Mouse (Mus musculus): ENCODE measurements around the gene Nadk2. TPM values are rescaled to one million over a fixed set of nuclear protein-coding genes. Genes with fewer than 3 reads are reported as not detected.

The Nadk2 gene
- polyA plus RNA-seq, 1 experiment, result 8.0 TPM

- Histone ChIP-seq H3ac (ENCODE audit: control insufficient read depth, insufficient read length, low read depth) (no peak overlapping the region), H3K27me3 (ENCODE audit: control insufficient read depth, insufficient read depth, insufficient read length) (no peaks in the 10 kb centered on the region), H3K79me2 (ENCODE audit: control insufficient read depth, insufficient read depth) (no peaks in the 10 kb centered on the region), H3K4me3 (ENCODE audit: insufficient read depth, poor library complexity, severe bottlenecking) (no peak overlapping the region), H3K79me3 (ENCODE audit: low read depth) (no peaks in the 10 kb centered on the region), H3K36me3 (ENCODE audit: control insufficient read depth, insufficient read depth) (peaks cover 27% of the 10 kb centered on the region)
- no peak for TF ChIP-seq CEBPB (IDR thresholded peaks at IDR 0.05; ENCODE audit: low read depth)
- TF ChIP-seq USF1 (IDR thresholded peaks at IDR 0.05; ENCODE audit: low read depth), result no peak
- TF ChIP-seq CTCF (IDR thresholded peaks at IDR 0.05; ENCODE audit: control insufficient read depth, insufficient read depth, insufficient read length), result no peak
- TF ChIP-seq MAX (IDR thresholded peaks at IDR 0.05), result no peak
- TF ChIP-seq MYOD1 (IDR thresholded peaks at IDR 0.05; ENCODE audit: control insufficient read depth, insufficient read length, low read depth), result no peak
- TF ChIP-seq FOSL1 (IDR thresholded peaks at IDR 0.05; ENCODE audit: insufficient read depth, low read length, poor library complexity, severe bottlenecking), result no peak
- TF ChIP-seq MYOG (IDR thresholded peaks at IDR 0.05; ENCODE audit: control insufficient read depth, extremely low read depth, insufficient read length), result no peak
These were observed 18.2 kb downstream of the Nadk2 start for GRCm38 (mm10) chr15:9089136-9089720.

DNA sequence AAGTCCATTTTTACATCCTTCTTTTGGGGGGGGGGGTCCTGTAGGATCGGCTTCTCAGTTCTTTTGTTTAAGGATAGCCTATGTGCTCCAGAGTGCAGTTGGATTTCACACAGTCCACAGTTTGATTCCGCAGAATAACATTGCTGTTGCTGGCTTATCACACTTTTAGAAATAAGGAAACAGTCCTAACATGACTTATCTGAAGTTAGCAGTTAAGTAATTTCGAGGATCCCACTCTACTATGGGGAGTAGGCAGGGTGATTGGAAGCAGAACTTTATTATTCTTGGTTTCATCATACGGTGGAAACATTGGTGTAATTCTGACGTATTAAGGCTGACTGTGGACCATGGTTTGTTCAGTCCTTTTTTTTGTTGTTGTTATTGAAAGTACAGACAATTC lies 19.6 kb downstream of the Nadk2 start:
- no peaks in the 10 kb centered on the region for H3K27me3 ChIP-seq (ENCODE audit: control insufficient read depth, insufficient read depth, insufficient read length)
- TF ChIP-seq CTCF (IDR thresholded peaks at IDR 0.05; ENCODE audit: control insufficient read depth, insufficient read depth, insufficient read length) (no peak), MAX (IDR thresholded peaks at IDR 0.05) (no peak), MYOD1 (IDR thresholded peaks at IDR 0.05; ENCODE audit: control insufficient read depth, insufficient read length, low read depth) (no peak)
- H3K4me3 ChIP-seq (ENCODE audit: insufficient read depth, poor library complexity, severe bottlenecking), result no peak overlapping the region
- H3ac ChIP-seq (ENCODE audit: control insufficient read depth, insufficient read length, low read depth), result no peak overlapping the region
- H3K79me2 ChIP-seq (ENCODE audit: control insufficient read depth, insufficient read depth), result no peaks in the 10 kb centered on the region
- no peaks in the 10 kb centered on the region for H3K79me3 ChIP-seq (ENCODE audit: low read depth)
- peaks cover 24% of the 10 kb centered on the region for H3K36me3 ChIP-seq (ENCODE audit: control insufficient read depth, insufficient read depth)

DNA sequence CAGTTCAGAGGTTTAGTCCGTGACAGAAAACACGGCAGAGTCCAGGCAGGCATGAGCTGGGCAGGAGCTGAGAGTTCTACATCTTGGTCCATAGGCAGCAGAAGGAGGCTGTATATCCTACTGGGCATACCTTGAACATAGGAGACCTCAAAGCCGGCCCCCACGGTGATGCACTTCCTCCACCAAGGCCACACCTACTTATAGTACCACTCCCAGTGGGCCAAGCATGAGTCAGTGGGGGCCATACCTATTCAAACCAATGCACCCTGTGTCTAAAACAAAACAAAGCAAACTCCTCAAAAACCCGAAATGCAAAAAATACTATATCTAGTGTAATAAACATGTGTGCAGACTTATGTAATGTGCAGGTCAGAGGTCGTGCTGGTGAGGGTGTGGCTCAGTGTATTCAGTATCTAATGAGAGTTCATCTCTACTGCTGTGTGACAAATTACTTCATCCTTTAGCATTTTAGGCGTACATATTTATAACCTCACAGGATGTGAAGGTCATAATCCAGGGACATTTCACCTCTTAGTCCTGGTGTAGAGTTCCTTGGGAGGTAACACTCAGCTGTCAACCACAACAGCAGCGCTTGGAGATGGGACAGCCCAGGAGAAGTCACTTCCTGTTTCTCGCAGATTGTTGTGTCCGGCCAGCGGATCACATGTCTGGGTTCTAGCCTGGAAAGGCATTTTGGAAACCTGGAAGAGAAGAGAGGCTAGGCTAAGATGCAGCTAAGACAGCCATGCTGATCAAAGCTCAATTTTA lies 22.7 kb downstream of the Nadk2 start:
- no peak overlapping the region for H3ac ChIP-seq (ENCODE audit: control insufficient read depth, insufficient read length, low read depth)
- no peak for TF ChIP-seq MAX (IDR thresholded peaks at IDR 0.05)
- TF ChIP-seq MYOD1 (IDR thresholded peaks at IDR 0.05; ENCODE audit: control insufficient read depth, insufficient read length, low read depth), result no peak
- no peak for TF ChIP-seq MYOG (IDR thresholded peaks at IDR 0.05; ENCODE audit: control insufficient read depth, extremely low read depth, insufficient read length)
- TF ChIP-seq USF1 (IDR thresholded peaks at IDR 0.05; ENCODE audit: low read depth), result no peak
- TF ChIP-seq FOSL1 (IDR thresholded peaks at IDR 0.05; ENCODE audit: insufficient read depth, low read length, poor library complexity, severe bottlenecking), result no peak
- no peak for TF ChIP-seq CEBPB (IDR thresholded peaks at IDR 0.05; ENCODE audit: low read depth)
- TF ChIP-seq CTCF (IDR thresholded peaks at IDR 0.05; ENCODE audit: control insufficient read depth, insufficient read depth, insufficient read length), result no peak
- no peaks in the 10 kb centered on the region for H3K27me3 ChIP-seq (ENCODE audit: control insufficient read depth, insufficient read depth, insufficient read length)
- H3K79me2 ChIP-seq (ENCODE audit: control insufficient read depth, insufficient read depth), result no peaks in the 10 kb centered on the region
- H3K4me3 ChIP-seq (ENCODE audit: insufficient read depth, poor library complexity, severe bottlenecking), result no peak overlapping the region
- H3K79me3 ChIP-seq (ENCODE audit: low read depth), result no peaks in the 10 kb centered on the region
- peaks cover 13% of the 10 kb centered on the region for H3K36me3 ChIP-seq (ENCODE audit: control insufficient read depth, insufficient read depth)

DNA sequence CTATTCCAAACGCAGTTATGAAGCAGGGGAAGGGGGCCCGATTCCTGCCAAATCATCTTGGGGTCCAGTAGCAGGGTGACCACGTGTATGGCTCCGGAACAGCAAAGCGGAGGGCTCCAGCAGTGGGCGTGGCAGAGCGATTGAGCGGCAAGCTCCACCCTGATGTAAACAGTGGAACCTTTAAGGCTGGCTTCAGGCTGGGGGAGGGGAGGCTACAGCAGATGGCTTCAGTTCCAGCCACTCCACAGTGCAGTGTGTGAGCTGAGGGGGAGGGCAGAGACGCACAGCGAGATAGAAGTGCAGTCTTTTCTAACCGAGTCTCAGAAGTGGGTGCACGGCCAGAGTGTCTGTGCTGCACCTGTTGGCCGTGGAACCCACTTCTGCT lies 23.3 kb downstream of the Nadk2 start:
- Histone ChIP-seq H3K79me2 (ENCODE audit: control insufficient read depth, insufficient read depth) (no peaks in the 10 kb centered on the region), H3ac (ENCODE audit: control insufficient read depth, insufficient read length, low read depth) (no peak overlapping the region), H3K36me3 (ENCODE audit: control insufficient read depth, insufficient read depth) (peaks cover 13% of the 10 kb centered on the region), H3K27me3 (ENCODE audit: control insufficient read depth, insufficient read depth, insufficient read length) (no peaks in the 10 kb centered on the region), H3K79me3 (ENCODE audit: low read depth) (no peaks in the 10 kb centered on the region), H3K4me3 (ENCODE audit: insufficient read depth, poor library complexity, severe bottlenecking) (no peak overlapping the region)
- TF ChIP-seq USF1 (IDR thresholded peaks at IDR 0.05; ENCODE audit: low read depth) (no peak), CTCF (IDR thresholded peaks at IDR 0.05; ENCODE audit: control insufficient read depth, insufficient read depth, insufficient read length) (no peak), MYOG (IDR thresholded peaks at IDR 0.05; ENCODE audit: control insufficient read depth, extremely low read depth, insufficient read length) (no peak), FOSL1 (IDR thresholded peaks at IDR 0.05; ENCODE audit: insufficient read depth, low read length, poor library complexity, severe bottlenecking) (no peak), CEBPB (IDR thresholded peaks at IDR 0.05; ENCODE audit: low read depth) (no peak), MYOD1 (IDR thresholded peaks at IDR 0.05; ENCODE audit: control insufficient read depth, insufficient read length, low read depth) (no peak), MAX (IDR thresholded peaks at IDR 0.05) (no peak)

- Histone ChIP-seq H3K27me3 (ENCODE audit: control insufficient read depth, insufficient read depth, insufficient read length) (no peaks in the 10 kb centered on the region), H3K79me2 (ENCODE audit: control insufficient read depth, insufficient read depth) (no peaks in the 10 kb centered on the region), H3ac (ENCODE audit: control insufficient read depth, insufficient read length, low read depth) (no peak overlapping the region), H3K36me3 (ENCODE audit: control insufficient read depth, insufficient read depth) (peaks cover 24% of the 10 kb centered on the region), H3K4me3 (ENCODE audit: insufficient read depth, poor library complexity, severe bottlenecking) (no peak overlapping the region), H3K79me3 (ENCODE audit: low read depth) (no peaks in the 10 kb centered on the region)
- no peak for TF ChIP-seq MYOD1 (IDR thresholded peaks at IDR 0.05; ENCODE audit: control insufficient read depth, insufficient read length, low read depth)
These were observed 25.8 kb downstream of the Nadk2 start for GRCm38 (mm10) chr15:9096865-9097264.
